Mouse (Mus musculus) bone marrow macrophage, adult 2 months (primary cell): Measurements from ENCODE around the gene Mdm2.

Experiments used
- CTCF ChIP-seq: IDR thresholded peaks from 2 replicates; pipeline ENCODE4 v1.5.1; 2012; ENCODE audit warnings: low read depth, mild to moderate bottlenecking, low read length, moderate library complexity
- POLR2A ChIP-seq: IDR thresholded peaks from 2 replicates; pipeline ENCODE4 v1.6.1; 2012; ENCODE audit warnings: mild to moderate bottlenecking, low read depth, low read length, borderline replicate concordance

- TF ChIP-seq CTCF (no peak), POLR2A (no peak)
These were observed 40.1 kb upstream of the Mdm2 start for GRCm38 (mm10) chr10:117750529-117751281.
